Mouse (Mus musculus) layer of hippocampus, adult 9-10 months (tissue): Measurements from ENCODE around the gene Olig1.
"Not testable (repeated sequence)": the region's sequence is repeated elsewhere in the genome, so short reads cannot be mapped to it uniquely, and the experiment has no call there.

Experiments used
- DNase-seq: peaks from one replicate; pipeline ENCODE4 v3.0.0; 2022; ENCODE audit warnings: low spot score

Olig1 gene

DNA sequence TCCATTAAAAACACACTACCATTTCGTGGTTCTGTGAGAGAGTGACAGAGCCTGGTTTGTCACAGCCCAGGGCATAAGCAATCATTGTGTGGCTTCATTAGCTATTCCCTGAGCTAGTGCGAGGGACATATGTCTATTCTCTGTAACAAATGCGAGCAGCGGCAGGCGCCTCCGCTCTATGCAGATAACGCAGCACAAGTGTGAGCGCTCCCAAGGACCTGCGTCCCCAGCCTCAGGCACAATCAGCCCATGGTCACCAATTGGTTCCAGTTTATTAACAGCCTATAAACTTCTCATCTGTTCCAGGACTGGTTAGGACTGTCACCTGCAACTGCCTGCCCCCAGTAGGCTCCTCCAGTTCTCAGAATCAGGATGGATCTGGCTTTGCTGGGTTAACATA, 23.3 kb upstream of the Olig1 start:
- no peak for DNase-seq

DNA sequence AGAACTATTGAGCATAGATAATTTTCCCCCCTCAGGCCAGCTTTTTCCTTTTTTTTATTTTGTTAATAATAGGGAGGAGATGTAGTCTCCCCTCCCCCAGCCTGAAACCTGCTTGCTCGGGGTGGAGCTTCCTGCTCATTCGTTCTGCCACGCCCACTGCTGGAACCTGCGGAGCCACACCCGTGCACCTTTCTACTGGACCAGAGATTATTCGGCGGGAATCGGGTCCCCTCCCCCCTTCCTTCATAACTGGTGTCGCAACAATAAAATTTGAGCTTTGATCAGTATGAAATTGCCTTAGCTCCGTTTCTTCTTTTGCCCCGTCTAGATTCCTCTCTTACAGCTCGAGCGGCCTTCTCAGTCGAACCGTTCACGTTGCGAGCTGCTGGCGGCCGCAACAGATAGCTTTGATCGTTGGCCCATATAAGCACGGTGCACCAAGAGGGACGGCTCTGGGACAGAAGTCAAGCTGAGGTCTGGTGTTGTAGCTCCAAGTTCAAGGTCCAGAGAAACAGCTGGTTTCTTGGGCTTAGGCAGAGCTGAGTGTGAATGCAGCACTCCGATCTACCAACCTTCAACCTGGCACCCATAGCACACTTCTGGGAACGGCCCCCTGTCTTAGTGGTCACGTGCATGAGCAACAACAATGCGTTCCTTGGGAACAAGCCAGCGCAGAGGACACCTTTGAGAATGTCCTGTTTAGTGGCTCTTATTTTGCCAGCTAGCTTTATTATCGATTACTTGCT, 14.0 kb upstream of the Olig1 start:
- not testable (repeated sequence) for DNase-seq

DNA sequence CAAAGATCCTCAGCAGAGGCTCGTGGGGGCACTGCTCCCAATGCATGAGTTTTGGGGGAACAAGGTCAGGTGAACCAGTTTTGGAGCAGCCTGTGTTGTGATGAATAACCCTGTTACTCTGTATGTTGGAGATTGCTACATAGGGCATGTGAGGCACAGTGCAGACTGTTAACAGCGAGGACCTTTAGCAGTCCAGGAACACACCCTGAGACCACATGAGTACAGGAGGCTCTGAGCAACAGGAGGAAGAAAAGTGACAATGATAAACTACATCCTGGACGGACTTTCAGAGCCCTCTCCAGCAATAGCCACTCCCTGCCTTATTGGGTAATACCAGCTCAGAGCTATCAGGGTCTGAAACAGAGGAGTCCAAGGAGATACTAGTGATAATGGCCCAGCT, 10.6 kb upstream of the Olig1 start:
- no peak for DNase-seq

DNA sequence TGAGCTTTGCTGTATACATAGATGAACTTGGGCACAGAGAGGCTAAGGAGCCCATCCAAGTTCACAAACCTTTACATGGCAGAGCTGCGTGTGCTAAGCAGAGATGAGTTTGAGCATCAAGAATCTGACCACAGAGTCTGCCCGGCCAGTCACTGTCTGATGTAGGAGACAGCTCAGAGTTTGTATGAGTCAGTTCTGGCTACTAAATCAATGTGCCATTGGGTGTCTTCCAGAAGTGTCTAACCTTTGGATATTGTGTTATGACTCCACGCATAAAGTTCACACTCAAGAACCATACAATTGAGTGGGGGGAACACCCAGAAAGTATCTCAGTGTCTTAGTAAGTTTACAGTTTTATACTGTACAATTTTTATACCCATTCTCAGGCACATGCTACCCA, 8.7 kb upstream of the Olig1 start:
- DNase-seq = no peak

DNA sequence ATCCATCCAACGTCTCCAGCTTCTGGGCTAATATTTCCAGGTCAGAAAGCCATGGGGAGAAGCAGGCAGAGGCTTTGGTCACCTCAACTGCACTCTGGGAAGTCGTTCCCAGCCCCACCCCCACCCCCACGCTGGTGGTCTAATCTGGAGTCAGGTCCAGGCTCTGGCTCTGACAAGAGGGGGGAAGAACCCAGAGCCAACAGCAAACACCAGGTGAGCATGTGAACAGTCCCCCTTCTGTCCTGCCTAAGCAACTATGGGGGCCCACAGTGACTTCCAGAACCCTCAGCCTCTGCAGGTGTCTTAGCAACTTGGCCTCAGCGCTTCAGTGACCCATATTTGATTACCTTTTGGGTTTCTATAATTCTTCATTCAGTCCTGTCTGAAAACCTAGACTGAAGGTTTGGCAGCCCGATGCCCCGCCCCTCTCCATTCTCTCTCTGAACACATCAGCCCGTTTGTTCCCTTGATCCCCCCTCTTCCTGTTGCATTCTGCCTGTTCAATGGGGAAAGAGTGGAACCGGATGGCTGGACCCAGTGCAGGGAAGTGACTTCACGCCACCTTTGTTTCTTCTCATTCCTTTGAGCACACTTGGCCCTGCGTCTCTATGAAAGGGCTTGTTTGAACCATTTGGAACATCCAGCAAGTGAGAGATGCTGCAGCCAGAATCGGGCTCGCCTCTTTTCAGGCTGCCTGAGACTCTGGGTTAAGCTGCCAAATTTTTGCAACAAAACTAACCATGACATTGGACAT, 6.9 kb upstream of the Olig1 start:
- no peak for DNase-seq

DNA sequence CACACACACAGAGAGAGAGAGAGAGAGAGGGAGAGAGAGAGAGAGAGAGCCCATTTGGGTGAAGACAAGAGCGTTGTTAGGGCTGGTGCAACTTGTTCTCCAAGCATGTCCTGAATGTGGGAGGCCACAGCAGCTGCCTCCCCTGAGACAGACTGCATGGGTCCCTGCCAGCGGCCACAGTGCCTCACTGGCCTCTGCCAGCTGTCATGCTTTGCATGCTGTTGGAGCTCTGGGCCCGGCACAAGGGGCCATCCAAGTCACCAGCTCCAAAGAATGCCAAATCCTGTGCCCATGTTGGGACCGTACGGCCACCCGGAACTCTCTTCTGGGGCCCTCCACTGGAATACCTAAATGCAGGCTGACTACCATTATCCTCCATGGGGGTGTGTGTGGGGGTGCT, 3.6 kb upstream of the Olig1 start:
- no peak for DNase-seq

DNA sequence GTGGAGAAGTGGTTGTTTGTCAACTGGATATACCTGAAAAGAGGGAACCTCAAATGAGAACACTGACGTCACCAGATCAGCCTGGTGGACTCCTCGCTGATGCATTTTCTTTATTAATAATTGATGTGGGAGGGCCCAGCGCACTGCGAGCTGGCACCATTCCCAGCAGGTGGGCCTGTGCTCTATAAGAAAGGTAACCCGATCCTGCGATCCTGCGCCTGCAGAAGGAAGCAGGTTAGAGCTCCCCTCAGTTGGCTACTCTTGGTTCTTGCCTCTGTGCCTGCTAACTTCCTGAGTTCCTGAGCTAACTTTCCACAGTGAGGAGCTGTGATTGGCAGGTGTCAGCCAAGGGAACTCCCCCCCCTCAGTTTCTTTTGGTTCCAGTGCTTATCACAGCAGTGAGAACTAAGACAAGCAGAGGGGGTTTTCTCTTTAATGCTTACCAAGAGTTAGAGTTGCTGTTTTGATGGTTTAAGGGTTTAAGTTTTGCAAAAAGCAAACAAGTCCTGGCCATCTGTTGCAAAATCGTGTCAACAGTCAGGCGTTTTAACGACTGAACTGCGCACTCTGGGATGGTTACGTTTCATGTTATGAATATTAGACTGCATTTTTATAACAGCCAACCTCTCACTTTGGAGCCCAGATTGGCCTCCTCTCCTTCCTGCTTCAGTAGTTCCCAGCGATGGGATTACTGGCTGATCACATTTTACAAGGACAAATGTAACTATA, 684 bp upstream of the Olig1 start:
- DNase-seq = no peak

DNA sequence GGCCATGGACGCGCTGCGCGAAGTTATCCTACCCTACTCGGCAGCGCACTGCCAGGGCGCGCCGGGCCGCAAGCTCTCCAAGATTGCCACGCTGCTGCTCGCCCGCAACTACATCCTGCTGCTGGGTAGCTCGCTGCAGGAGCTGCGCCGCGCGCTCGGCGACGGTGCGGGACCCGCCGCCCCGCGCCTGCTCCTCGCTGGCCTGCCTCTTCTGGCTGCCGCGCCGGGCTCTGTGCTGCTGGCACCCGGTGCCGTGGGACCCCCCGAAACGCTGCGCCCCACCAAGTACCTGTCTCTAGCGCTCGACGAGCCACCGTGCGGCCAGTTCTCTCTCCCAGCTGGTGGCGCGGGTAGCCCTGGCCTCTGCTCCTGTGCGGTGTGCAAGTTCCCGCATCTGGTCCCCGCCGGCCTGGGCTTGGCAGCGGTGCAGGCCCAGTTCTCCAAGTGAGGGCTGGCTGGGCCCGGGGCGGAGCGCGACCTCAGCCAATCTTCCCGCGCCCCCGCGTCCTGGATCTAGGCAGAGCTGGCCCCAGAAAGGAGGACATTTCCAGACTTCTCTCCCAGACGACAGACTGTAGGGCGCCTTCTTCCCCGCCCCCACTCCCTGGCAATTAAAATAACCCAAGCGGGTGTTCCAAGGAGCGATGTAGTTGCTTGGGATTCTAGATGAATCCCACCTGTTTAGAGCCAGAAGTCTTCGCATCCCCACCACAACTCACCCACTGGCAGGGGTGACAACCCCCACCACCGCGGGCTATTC, 820 bp downstream of the Olig1 start:
- no peak for DNase-seq

DNA sequence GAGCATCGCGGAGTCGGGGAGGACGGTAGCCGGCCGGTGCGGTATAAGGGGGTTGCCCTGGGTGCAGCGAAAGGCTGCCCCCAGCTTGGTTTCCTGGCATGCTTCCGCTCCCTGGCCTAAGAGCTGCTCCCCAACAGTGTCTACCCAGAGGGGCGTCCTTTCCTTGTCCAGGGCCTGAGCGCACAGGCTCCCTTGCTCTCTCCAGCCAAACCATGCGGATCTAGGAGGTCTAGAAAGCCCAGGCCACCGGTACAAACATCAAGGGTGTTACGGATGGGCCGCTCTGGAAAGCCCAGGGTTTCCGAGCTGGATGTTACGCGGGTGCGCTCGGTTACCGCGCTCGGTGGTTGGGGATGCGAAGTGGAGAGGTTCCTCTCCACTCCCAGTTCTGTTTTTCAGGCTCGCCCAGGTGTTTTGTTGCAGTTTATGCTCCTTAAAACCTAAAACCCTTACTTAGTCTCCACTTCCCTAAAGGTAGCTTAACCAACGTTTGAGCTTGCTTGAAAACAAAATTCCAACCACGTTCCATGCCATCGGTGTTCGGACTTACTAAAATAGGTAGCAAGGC, 1.5 kb downstream of the Olig1 start:
- DNase-seq = no peak

DNA sequence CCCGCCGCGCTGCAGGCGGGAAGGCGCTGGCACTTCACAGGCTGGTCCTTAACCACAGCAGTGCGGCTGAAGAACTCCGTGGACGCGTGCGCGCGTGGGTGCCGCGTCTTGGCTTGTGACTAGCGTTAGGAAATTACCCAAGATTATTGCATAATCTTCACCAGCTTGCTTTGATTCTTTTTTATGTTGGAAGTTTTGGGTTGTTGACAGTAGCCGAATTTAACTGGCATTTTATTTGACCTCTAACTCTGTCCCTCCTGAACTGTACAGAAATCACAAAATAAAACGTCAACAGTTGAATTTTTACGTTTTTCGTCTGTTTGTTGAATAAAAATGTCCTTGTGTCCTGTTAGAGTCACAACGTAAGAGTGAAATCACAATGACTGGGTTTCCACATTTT, 2.1 kb downstream of the Olig1 start:
- no peak for DNase-seq

DNA sequence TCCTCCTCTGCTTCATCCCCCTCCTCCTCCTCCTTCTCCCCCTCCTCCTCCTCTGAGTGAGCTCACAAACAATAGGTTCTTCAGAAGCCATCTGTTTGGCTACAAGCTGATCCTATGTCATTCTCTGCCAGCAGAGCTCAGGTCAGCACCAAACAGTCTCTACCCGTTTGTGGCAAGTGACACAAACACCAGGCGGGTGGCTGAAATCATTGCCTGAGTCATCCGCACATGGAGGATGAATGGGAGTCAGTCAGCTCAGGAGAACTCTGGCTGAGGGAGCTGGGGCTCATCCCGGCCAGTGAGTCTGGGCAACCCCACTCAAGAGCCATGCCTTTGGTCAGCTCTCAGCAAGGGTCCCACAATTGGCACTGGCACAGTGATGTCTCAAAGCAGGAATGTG, 10.9 kb downstream of the Olig1 start:
- no peak for DNase-seq

DNA sequence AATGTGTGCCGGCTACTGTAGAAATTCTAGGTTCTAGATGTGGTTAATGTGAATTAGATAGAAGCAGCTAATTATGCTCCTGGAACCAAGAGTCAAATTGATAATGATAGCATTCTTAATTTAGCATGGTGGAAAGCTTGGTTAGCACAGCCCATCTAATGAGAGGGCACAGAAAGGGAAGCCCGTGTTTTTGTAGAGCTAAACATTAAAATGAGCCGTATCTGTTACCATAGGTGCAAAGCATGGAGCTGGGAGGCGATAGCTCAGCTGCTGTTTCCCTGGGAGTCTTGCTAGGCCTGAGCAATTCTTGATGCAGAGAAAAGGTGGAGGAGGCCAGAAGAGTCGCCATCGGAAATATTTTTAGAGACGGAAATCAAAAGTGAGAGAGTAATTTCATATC, 22.5 kb downstream of the Olig1 start:
- DNase-seq = no peak

DNA sequence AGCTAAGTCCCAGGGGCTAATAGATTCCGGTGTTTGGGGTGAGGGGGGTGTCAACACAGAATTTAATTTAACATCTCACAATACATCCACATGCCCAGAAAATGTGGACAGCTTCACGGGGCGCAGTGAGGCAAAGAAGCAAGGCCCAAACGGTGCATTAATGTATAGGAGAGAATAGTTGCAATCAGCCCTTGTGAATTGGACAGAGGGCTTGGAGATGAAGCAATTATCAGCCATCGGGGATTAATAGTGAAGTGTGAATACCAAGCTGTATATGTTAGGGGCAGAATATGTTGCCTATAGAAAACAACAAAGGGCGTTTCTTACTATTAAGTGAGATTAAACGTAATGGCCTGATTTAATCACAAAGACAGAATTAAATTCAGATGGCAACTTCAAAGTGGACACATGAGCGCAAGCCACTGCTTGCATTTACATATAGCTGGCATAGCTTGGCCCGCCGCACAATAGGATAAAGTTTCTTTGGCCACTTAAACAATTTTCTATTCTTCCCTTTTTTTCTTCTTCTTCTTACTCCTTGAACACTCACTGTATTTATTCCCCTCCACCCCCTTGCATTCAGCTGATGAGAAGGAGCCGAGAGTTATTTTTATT, 23.3 kb downstream of the Olig1 start:
- no peak for DNase-seq

DNA sequence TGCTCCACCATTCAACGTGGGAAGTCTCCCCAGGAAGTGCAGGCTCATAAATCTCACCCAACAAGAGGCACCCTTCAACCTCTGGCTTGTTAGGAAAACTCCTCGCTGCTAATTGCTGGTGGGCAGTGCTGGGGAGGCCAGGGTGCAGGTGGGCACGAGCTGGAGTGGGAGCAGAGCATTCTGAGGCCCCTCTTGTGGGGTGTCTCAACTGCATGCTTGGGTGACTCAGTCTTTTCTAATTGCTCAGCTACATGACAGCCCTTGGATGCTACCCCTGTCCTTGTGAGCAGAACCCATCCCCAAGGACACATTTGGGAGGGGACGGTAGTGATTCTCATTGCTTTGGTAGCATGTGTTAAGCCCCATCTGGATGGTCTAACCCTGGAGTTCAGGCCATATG, 28.2 kb downstream of the Olig1 start:
- no peak for DNase-seq

DNA sequence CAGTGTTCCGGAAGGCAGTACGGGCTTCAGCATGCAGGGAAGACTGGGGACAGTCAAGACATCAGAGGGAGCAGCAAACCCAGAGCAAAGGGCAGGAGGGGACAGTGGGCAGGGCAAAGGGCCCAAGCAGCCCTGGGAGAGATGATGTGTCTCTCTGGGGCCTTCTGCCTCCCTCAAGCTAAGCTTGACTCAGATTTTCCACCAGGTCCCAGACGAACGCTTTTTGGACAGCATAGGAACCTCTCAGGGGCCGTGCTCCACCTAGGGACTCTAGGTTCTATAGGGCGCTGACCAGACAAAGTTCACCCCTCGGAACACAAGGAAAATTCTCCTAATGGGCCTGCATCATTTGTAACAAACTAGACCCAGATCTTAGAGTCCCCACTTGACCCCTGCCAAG, 29.8 kb downstream of the Olig1 start:
- DNase-seq = no peak

DNA sequence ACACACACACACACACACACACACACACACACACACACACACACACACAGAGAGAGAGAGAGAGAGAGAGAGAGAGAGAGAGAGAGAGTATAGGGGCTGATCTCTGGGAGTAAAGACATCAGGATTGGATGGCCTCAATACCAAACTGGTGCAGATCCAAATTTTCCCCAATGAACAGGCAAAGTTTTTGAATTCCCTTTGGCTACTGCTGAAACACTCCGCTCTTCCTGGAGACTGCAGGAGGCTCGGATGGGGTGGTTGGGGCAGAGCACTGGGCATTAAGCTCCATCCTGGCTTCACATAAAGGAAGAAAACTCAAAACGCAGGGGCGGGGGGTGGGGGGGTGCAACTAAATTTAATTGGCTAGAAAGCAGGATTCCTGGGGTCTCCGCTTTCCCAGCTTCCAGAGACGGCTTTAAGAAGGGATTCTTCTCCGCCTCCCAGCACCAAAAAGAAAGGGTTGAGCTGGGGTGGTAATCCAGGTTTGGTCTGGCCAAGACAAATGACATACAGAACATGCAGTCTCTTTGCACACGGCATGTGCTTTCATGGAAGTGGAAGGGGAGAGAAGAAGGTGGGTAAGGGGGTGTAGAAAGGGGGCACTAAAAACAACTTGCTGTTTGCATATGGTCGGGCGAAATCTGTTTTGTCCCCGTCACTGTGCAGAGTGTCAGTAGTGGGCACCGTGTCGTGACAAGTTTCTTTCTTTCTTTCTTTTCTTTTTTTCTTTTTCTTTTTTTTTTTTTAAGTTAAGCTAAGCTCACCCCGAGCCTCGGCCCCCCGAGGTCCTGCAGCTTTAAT, 31.3 kb downstream of the Olig1 start:
- no peak for DNase-seq

DNA sequence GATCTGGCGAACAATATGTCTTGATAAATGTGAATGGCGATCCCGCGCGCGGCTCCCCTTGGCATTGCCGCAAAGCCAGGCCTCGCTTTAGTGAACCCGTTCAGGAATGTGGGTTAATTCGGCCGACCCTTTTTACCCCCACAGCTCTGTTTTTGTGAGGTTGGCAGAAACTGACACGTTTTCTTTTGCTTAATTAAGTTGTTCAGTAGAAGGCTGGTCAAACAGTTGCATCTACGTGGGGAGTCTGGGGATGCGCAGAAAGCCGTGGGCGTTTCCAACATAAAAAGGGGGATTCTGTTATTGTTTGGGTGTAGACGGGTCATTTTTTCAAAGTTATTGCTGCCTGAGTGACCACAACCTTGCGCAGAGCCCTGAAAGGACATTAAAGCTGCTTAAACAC, 31.9 kb downstream of the Olig1 start:
- no peak for DNase-seq

DNA sequence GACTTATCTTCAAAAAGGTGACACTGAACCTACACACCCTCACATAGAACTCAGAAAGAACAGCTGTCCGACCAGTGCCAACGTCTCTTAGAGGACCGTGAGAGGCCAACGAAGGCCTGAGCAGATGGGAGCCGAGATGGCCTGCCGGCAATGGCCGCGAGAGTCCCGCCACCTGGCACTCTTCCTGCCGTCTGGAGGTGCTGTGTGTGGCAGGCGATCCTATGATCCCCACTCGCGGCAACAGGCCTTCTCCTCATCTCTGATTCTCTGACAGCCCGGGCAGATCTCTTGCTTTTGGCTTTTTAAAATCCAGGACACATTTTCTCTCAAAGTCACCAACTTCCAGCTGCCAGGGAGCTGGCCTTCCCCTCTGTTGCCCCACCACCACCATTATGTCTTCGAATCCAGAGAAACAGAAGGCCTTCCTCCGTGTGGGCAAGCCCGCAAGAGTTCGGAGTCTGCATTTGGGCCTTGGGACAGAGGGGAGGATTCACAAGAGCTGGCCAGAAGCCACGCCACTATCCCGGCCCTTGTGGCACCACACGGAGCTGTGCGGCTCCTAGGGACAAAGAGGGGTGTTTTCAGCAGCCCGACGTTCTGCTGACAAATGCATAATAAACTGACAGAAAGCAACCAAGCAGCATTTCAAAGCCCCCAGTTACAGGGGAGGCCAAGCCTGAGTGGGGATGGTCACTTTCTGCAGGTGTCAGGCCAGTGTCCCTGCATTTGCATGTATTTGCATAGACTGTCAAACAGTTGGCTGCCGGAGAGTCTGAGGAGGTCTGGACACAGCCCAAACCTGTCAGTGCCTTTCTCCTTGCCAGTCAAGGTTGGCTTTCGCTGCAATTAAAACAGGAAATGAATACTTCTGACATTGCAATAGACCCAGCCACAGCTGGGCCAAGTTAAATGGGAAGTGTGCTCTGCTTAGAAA, 34.5 kb downstream of the Olig1 start:
- no peak for DNase-seq

DNA sequence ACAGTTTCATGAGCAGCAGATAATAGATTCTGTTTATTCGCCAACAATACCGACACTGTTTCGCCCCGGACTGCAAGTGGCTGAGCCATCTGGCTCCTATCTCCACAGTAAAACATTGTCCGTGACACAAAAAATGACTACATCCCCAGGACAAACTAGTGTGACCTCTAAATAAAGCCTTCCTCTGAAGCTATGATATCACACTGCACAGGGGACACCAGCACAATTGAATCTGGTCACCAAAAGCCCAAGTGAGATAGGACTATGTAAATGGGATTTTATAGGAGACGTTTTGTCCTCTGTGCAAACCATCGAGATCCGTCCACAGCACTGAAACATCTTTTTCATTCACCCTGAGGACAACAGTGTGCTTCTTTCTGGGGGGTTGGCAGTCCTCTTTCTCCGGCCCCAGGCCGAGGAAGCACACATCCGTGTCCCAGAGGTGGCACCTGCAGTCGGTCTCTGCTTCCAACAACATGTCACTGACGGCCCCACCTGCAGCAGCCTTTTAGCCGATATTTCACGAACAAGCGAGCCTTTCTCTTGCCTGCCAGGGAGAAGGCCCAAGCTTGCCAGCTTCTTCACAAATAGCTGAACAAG, 36.0 kb downstream of the Olig1 start:
- peak; percentile 26 for DNase-seq
